Mouse (Mus musculus): ENCODE results near the gene Irf2. TPM values are rescaled to one million over a fixed set of nuclear protein-coding genes. Genes with fewer than 3 reads are reported as not detected.

The Irf2 gene
- polyA plus RNA-seq, 1 experiment from 2014 or later: 27.0 TPM

DNA sequence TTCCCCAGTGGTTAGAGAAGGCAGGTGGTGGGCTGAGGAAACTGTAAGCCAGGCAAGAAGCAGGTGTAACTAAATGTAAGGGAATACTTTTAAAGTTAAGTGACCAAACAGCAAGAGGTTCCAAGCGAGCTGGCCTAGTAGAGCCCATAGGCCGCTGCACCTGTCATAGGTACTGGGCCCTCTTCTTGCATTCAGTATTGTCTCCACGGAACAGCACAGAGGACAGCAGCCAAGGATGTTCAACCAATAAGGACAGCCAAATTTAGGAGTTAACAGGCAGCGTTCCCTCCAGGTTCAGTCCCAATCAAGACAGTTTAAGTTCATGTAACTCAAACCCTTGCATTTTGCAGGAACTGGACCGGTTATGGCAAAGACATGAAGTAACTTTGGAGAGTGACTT lies 931 bp upstream of the Irf2 start:
- ATAC-seq (ENCODE audit: low FRiP score, low TSS enrichment): no peak
- no peak for DNase-seq (ENCODE audit: low spot score)
- TF ChIP-seq EP300 (optimal IDR thresholded peaks at IDR 0.05) (no peak), CTCF (IDR thresholded peaks at IDR 0.05; ENCODE audit: low read depth) (no peak)
- no peaks in the 10 kb centered on the region for H3K9me3 ChIP-seq (ENCODE audit: control insufficient read depth, low read length)
- H3K27ac ChIP-seq (replicated peaks): peak overlapping the region; percentile 99
- WGBS: 38% methylated on average over 5 of the region's 5 CpGs
- peak overlapping the region; percentile 73 for H3K9ac ChIP-seq (ENCODE audit: low read length)
- H3K4me3 ChIP-seq (ENCODE audit: low read depth, low read length): peak overlapping the region; percentile 96
- H3K4me2 ChIP-seq (replicated peaks; ENCODE audit: low read depth): peak overlapping the region; percentile 81
- H3K27me3 ChIP-seq (ENCODE audit: control insufficient read depth, insufficient read depth, low read length): no peaks in the 10 kb centered on the region
- H3K4me1 ChIP-seq (replicated peaks; ENCODE audit: control insufficient read depth, insufficient read depth): no peaks in the 10 kb centered on the region; the same call in 1 of the 2 replicates
- no peaks in the 10 kb centered on the region for H3K36me3 ChIP-seq (ENCODE audit: control insufficient read depth, insufficient read depth, low read length)

DNA sequence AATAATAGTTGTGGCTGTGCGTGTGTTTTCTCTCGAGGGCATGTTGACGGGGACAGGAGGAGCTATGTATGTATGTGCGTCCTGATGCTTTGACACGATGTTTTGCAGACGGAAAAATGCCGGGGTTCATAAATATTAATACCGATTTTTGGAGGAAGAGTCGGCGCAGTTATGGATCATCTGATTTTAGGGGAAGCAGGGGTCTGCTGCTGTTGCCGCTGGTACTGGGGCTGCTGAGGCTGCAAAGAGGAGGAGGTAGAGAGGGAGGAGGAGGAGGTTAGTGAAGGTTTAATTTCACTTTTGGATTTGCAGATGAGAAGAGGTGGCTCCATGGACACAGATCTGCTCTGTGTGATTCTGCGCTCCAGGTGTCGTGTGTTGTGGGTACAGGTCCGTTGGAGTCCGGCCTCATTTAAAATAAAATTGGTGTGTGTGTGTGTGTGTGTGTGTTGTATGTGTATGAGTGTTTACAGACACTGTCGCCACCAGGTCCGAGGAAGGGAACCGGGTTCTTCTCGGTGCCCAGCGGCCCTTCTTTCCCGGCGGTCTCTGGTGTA lies 502 bp downstream of the Irf2 start:
- peak; percentile 33 for DNase-seq (ENCODE audit: low spot score)
- H3K36me3 ChIP-seq (ENCODE audit: control insufficient read depth, insufficient read depth, low read length): no peaks in the 10 kb centered on the region

DNA sequence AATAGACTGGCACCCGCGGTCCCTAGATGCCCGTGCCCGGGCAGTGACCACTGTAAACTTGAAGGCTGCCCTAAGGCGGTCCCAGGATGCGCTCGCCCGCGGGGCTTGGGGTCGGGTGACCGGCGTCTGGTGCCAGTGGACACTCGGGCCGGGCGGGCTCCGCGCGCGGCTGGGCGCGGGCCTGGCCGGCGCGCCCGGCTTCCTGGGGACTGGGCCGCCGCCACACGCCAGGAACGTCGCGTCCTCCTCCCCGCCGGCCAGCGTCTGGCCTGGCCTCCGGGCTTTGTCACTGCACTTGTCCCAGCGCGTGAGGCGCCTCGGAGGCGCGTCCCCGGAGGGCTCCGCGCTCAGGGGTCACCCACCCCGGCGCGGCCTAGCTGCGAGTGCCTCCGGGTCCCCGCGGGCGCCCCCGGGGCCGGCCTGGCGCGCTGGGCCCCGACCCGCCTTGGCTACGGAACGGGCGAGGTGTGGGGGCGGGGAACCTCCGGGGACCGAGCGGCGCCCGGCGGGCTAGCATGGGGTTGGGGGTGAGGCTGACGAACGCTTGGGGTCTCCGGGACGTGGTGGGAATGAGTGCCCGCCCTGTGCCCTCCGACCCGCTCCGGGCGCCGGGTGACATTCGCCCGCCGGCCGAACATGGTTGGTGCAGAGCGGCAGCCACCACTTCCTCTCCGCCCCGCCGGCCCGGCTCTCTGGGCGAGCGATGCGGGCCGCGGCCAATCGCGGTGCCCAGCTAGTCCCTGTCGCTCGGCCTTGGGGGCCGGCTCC lies 1.2 kb downstream of the Irf2 start:
- under 1% methylated on average over 95 of the region's 97 CpGs for WGBS
- Histone ChIP-seq H3K36me3 (ENCODE audit: control insufficient read depth, insufficient read depth, low read length) (no peaks in the 10 kb centered on the region), H3K27ac (replicated peaks) (peak overlapping the region; percentile 99), H3K9me3 (ENCODE audit: control insufficient read depth, low read length) (no peaks in the 10 kb centered on the region), H3K4me1 (replicated peaks; ENCODE audit: control insufficient read depth, insufficient read depth) (no peaks in the 10 kb centered on the region; the same call in 1 of the 2 replicates), H3K4me3 (ENCODE audit: low read depth, low read length) (peak overlapping the region; percentile 96), H3K9ac (ENCODE audit: low read length) (peak overlapping the region; percentile 99), H3K4me2 (replicated peaks; ENCODE audit: low read depth) (peak overlapping the region; percentile 81), H3K27me3 (ENCODE audit: control insufficient read depth, insufficient read depth, low read length) (no peaks in the 10 kb centered on the region)
- peak; percentile 70 for ATAC-seq (ENCODE audit: low FRiP score, low TSS enrichment)
- DNase-seq (ENCODE audit: low spot score): peak; percentile 78
- TF ChIP-seq EP300 (optimal IDR thresholded peaks at IDR 0.05) (no peak), CTCF (IDR thresholded peaks at IDR 0.05; ENCODE audit: low read depth) (no peak)

More for the DNA sequence above, 502 bp downstream of the Irf2 start:
- H3K9me3 ChIP-seq (ENCODE audit: control insufficient read depth, low read length): no peaks in the 10 kb centered on the region
- peak overlapping the region; percentile 99 for H3K27ac ChIP-seq (replicated peaks)
- no peaks in the 10 kb centered on the region; the same call in 1 of the 2 replicates for H3K4me1 ChIP-seq (replicated peaks; ENCODE audit: control insufficient read depth, insufficient read depth)
- no peak for TF ChIP-seq EP300 (optimal IDR thresholded peaks at IDR 0.05)
- H3K4me2 ChIP-seq (replicated peaks; ENCODE audit: low read depth): peak overlapping the region; percentile 81
- H3K9ac ChIP-seq (ENCODE audit: low read length): peak overlapping the region; percentile 99
- WGBS: under 1% methylated on average over 22 of the region's 22 CpGs
- no peak for ATAC-seq (ENCODE audit: low FRiP score, low TSS enrichment)
- H3K27me3 ChIP-seq (ENCODE audit: control insufficient read depth, insufficient read depth, low read length): no peaks in the 10 kb centered on the region
- peak overlapping the region; percentile 96 for H3K4me3 ChIP-seq (ENCODE audit: low read depth, low read length)

DNA sequence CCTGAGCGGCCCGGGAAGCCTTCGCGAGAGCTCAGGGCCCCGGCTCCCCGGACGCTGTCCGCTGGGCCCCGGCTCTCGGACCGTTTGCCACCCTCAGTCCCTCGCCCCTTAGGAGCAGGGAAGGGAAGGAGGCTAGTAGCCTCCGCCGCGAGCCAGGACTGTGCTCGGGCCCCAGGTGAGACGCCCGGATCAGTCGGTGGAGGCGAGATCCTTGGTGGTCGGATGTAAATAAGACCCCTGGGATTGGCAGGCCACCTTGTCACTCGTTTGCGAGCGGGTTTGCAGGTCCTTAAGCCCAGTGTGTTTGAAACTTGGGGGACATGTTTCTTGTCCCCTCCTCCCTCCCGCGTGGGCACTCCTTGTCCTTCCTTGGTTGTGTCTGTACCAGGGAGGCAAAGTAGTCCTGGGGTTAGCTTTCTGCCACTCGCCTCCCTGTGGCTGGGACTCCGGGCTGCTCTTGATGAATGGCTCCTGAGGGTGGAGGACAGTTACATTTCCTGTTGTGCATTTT lies 1.8 kb downstream of the Irf2 start:
- DNase-seq (ENCODE audit: low spot score): peak; percentile 71
- 0 out of 2 replicates have a peak, but pooled peaks have one; percentile 26 for ATAC-seq (ENCODE audit: low FRiP score, low TSS enrichment)
- Histone ChIP-seq H3K9ac (ENCODE audit: low read length) (peak overlapping the region; percentile 99), H3K36me3 (ENCODE audit: control insufficient read depth, insufficient read depth, low read length) (no peaks in the 10 kb centered on the region), H3K9me3 (ENCODE audit: control insufficient read depth, low read length) (no peaks in the 10 kb centered on the region), H3K4me3 (ENCODE audit: low read depth, low read length) (peak overlapping the region; percentile 96), H3K27ac (replicated peaks) (peak overlapping the region; percentile 99), H3K4me2 (replicated peaks; ENCODE audit: low read depth) (peak overlapping the region; percentile 81), H3K4me1 (replicated peaks; ENCODE audit: control insufficient read depth, insufficient read depth) (no peaks in the 10 kb centered on the region; the same call in 1 of the 2 replicates), H3K27me3 (ENCODE audit: control insufficient read depth, insufficient read depth, low read length) (no peaks in the 10 kb centered on the region)
- TF ChIP-seq CTCF (IDR thresholded peaks at IDR 0.05; ENCODE audit: low read depth): 0 out of 2 replicates have a peak, but pooled peaks have one; percentile 19
- no peak for TF ChIP-seq EP300 (optimal IDR thresholded peaks at IDR 0.05)
- WGBS: under 1% methylated on average over 27 of the region's 28 CpGs

DNA sequence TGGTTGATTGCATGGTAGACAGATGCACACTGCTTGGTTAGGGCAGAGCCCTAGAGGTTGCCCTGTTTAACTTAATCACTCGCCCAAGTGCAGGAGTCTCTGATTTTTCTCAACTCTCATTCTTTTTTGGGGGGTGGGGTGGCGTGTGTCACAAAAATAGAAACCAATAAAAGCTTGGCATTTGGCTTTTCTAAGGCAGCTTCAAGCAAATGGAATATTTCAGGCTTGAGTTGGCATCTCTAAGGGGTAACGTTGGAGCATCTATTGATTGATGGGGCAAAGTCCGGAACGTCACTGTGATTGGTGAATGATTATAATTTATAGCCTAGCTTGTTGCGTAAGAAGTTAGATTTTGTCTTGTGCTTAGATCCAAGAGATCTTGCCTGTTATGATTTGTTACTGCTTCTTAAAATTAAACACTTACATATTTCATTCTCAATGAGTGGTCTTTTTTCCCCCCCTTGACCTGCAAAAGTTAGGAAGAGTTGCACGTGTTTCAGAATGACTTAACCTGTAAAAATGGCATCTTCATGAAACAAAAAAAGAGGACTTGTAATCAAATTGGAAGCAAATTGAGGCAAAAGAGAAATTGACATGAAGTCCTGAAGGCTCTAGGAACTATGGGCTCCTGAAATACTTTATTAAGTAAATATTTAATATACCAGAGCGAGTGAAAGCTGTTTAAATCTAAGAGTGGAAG lies 2.6 kb downstream of the Irf2 start:
- Histone ChIP-seq H3K9ac (ENCODE audit: low read length) (no peak overlapping the region), H3K4me1 (replicated peaks; ENCODE audit: control insufficient read depth, insufficient read depth) (no peaks in the 10 kb centered on the region; the same call in 1 of the 2 replicates), H3K4me3 (ENCODE audit: low read depth, low read length) (peak overlapping the region; percentile 96), H3K27me3 (ENCODE audit: control insufficient read depth, insufficient read depth, low read length) (no peaks in the 10 kb centered on the region), H3K36me3 (ENCODE audit: control insufficient read depth, insufficient read depth, low read length) (no peaks in the 10 kb centered on the region), H3K4me2 (replicated peaks; ENCODE audit: low read depth) (peak overlapping the region; percentile 81), H3K27ac (replicated peaks) (peak overlapping the region; percentile 99; the same call in 1 of the 2 replicates), H3K9me3 (ENCODE audit: control insufficient read depth, low read length) (no peaks in the 10 kb centered on the region)
- ATAC-seq (ENCODE audit: low FRiP score, low TSS enrichment): no peak
- no peak for TF ChIP-seq CTCF (IDR thresholded peaks at IDR 0.05; ENCODE audit: low read depth)
- TF ChIP-seq EP300 (optimal IDR thresholded peaks at IDR 0.05): no peak
- no peak for DNase-seq (ENCODE audit: low spot score)
- WGBS: 24% methylated on average over 8 of the region's 8 CpGs
